42 mouse cellular contexts compared by ENCODE assay signal in the genomic region with DNA sequence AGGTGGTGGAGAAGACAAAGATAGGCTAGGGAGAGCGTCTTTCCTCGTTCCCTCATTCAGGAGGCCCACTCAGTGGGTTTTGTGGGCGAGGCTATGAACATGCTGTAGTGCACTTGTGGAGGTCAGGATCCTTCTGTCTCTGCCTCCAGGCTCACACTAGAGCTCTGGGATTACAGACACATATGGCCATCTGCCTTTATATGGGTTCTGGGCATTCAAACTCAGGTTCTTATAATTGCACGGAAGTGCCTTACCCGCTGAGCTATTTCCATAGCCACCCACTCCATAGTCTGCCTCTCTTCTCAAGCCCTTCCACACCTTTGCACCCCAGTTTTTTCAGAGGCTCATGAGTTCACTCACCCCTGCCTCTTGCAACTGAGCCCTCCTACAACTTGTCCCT. TPM values are rescaled to one million over a fixed set of nuclear protein-coding genes. Genes with fewer than 3 reads are reported as not detected.
"Had no signal": no experiment of that assay in that cellular context is flagged by ENCODE, and none has a peak within 500 bp of the region (broad histone marks: within the 10 kb centered on the region; RNA-seq: fewer than 3 reads in every experiment).

No protein-coding gene starts in this region.

- H3K27me3 ChIP-seq: limb, embryonic 12.5 days; limb, embryonic 13.5 days; limb, embryonic 15.5 days; liver, embryonic 12.5 days; liver, embryonic 13.5 days; liver, embryonic 15.5 days; lung, embryonic 15.5 days; midbrain, embryonic 12.5 days; midbrain, embryonic 13.5 days; midbrain, embryonic 15.5 days; neural tube, embryonic 12.5 days had no signal

- H3K27ac ChIP-seq: limb, embryonic 10.5 days; limb, embryonic 12.5 days; limb, embryonic 13.5 days; limb, embryonic 15.5 days; liver, embryonic 12.5 days; liver, embryonic 13.5 days; liver, embryonic 14.5 days; liver, embryonic 15.5 days; lung, embryonic 15.5 days; macrophage; midbrain, embryonic 10.5 days; midbrain, embryonic 12.5 days; midbrain, embryonic 13.5 days; midbrain, embryonic 15.5 days; neural tube, embryonic 12.5 days had no signal

- H3K4me3 ChIP-seq: limb, embryonic 10.5 days; limb, embryonic 12.5 days; limb, embryonic 13.5 days; limb, embryonic 15.5 days; liver, embryonic 12.5 days; liver, embryonic 13.5 days; liver, embryonic 15.5 days; lung, embryonic 15.5 days; megakaryocyte, embryonic 14.5 days; midbrain, embryonic 10.5 days; midbrain, embryonic 12.5 days; midbrain, embryonic 13.5 days; midbrain, embryonic 15.5 days; myocyte; neural tube, embryonic 12.5 days had no signal

- DNase-seq: left cerebral cortex, postnatal 4 days; liver; liver, embryonic 13.5 days; liver, postnatal 0 days; lung, adult 18-20 months; lung, adult 2 months; lung, embryonic 14.5 days; lung, postnatal 10 days; lung, postnatal 14 days; lung, postnatal 36 days; lung, postnatal 4 days; midbrain, embryonic 14.5 days had no signal

- H3K9me3 ChIP-seq: limb, embryonic 10.5 days; limb, embryonic 12.5 days; limb, embryonic 13.5 days; limb, embryonic 15.5 days; liver, embryonic 12.5 days; liver, embryonic 13.5 days; liver, embryonic 15.5 days; lung, embryonic 15.5 days; megakaryocyte, embryonic 14.5 days; midbrain, embryonic 10.5 days; midbrain, embryonic 12.5 days; midbrain, embryonic 13.5 days; midbrain, embryonic 15.5 days; neural tube, embryonic 12.5 days had no signal

- H3K36me3 ChIP-seq: limb, embryonic 10.5 days; limb, embryonic 12.5 days; limb, embryonic 13.5 days; limb, embryonic 15.5 days; liver, embryonic 12.5 days; liver, embryonic 13.5 days; liver, embryonic 15.5 days; lung, embryonic 15.5 days; midbrain, embryonic 10.5 days; midbrain, embryonic 12.5 days; midbrain, embryonic 13.5 days; midbrain, embryonic 15.5 days; neural tube, embryonic 12.5 days had no signal

- H3K4me1 ChIP-seq: limb, embryonic 10.5 days; limb, embryonic 12.5 days; limb, embryonic 13.5 days; limb, embryonic 15.5 days; liver, embryonic 12.5 days; liver, embryonic 13.5 days; liver, embryonic 15.5 days; megakaryocyte, embryonic 14.5 days; midbrain, embryonic 10.5 days; midbrain, embryonic 12.5 days; midbrain, embryonic 13.5 days; midbrain, embryonic 15.5 days; neural tube, embryonic 12.5 days had no signal

RNA-seq across cellular contexts. Expression of a gene that starts 42.3 kb away (rescaled TPM):
- total RNA-seq: left cerebral cortex, postnatal 10 days; left cerebral cortex, postnatal 14 days; left cerebral cortex, postnatal 25 days; left cerebral cortex, postnatal 36 days; liver, adult 2 months; megakaryocyte progenitor cell, adult 5-6 weeks; megakaryocyte, adult 5-6 weeks; megakaryocyte-erythroid progenitor cell, adult 5-6 weeks; monocyte, adult 5-6 weeks had no signal
- polyA plus RNA-seq: liver, adult 2 months; liver, embryonic 13.5 days; liver, embryonic 15.5 days; liver, embryonic 16.5 days; liver, postnatal 0 days; lung, adult 2 months; lung, embryonic 14.5 days; lung, embryonic 15.5 days; lung, postnatal 0 days; macrophage had no signal

RNA-seq across cellular contexts. Expression of a gene that starts 55.1 kb away (rescaled TPM):
- total RNA-seq: left cerebral cortex, postnatal 10 days; left cerebral cortex, postnatal 14 days; left cerebral cortex, postnatal 25 days; left cerebral cortex, postnatal 36 days; megakaryocyte progenitor cell, adult 5-6 weeks; megakaryocyte, adult 5-6 weeks; megakaryocyte-erythroid progenitor cell, adult 5-6 weeks; monocyte, adult 5-6 weeks had no signal
- polyA plus RNA-seq: limb, embryonic 10.5 days; limb, embryonic 11.5 days; limb, embryonic 12.5 days; midbrain, embryonic 10.5 days; midbrain, embryonic 11.5 days; midbrain, embryonic 12.5 days; midbrain, embryonic 14.5 days; midbrain, postnatal 0 days; myocyte; neural tube, embryonic 12.5 days had no signal
